Mouse (Mus musculus) myocyte (in vitro differentiated cells): ENCODE data around the gene Mip.

Experiments
- CEBPB ChIP-seq: IDR thresholded peaks from 2 replicates; pipeline ENCODE4 v1.6.1; 2011; ENCODE audit warnings: mild to moderate bottlenecking, moderate library complexity; ENCODE audit not compliant: poor library complexity, insufficient read depth, severe bottlenecking
- E2F4 ChIP-seq: IDR thresholded peaks from one replicate; pipeline ENCODE4 v1.6.1; 2011; ENCODE audit warnings: mild to moderate bottlenecking, control low read depth, moderate library complexity; ENCODE audit not compliant: insufficient read depth
- MAX ChIP-seq: IDR thresholded peaks from one replicate; pipeline ENCODE4 v1.6.1; 2011; ENCODE audit warnings: low read depth, mild to moderate bottlenecking, control low read depth
- MYOD1 ChIP-seq, 3 experiments: IDR thresholded peaks; one replicate each; pipeline ENCODE4 v1.6.1; 2011; ENCODE audit warnings: control low read depth in 2 of 3, low read depth in 2 of 3, mild to moderate bottlenecking in 2 of 3, moderate library complexity in 1 of 3; ENCODE audit not compliant: insufficient read length in 2 of 3, control insufficient read depth in 1 of 3
- MYOG ChIP-seq, 3 experiments: IDR thresholded peaks; one replicate each; pipeline ENCODE4 v1.6.1; 2011; ENCODE audit warnings: control low read depth in 2 of 3, low read depth in 2 of 3, mild to moderate bottlenecking in 2 of 3; ENCODE audit not compliant: insufficient read length in 2 of 3, control insufficient read depth in 1 of 3, insufficient read depth in 1 of 3
- POLR2A ChIP-seq: IDR thresholded peaks from one replicate; pipeline ENCODE4 v1.6.1; 2011; ENCODE audit warnings: low read depth, mild to moderate bottlenecking, control low read depth, moderate library complexity; ENCODE audit not compliant: insufficient read length
- POLR2AphosphoS2 ChIP-seq: IDR thresholded peaks from one replicate; pipeline ENCODE4 v1.6.1; 2011; ENCODE audit warnings: low read depth, control low read depth; ENCODE audit not compliant: insufficient read length
- REST ChIP-seq: IDR thresholded peaks from one replicate; pipeline ENCODE4 v1.6.1; 2011; ENCODE audit warnings: mild to moderate bottlenecking, control low read depth, moderate library complexity; ENCODE audit not compliant: insufficient read depth, insufficient read length
- SRF ChIP-seq: IDR thresholded peaks from one replicate; pipeline ENCODE4 v1.6.1; 2011; ENCODE audit warnings: low read depth; ENCODE audit not compliant: control insufficient read depth, insufficient read length
- TCF12 ChIP-seq: IDR thresholded peaks from one replicate; pipeline ENCODE4 v1.6.1; 2011; ENCODE audit warnings: mild to moderate bottlenecking, control low read depth; ENCODE audit not compliant: poor library complexity, insufficient read depth, severe bottlenecking
- TCF3 ChIP-seq: IDR thresholded peaks from one replicate; pipeline ENCODE4 v1.6.1; 2011; ENCODE audit warnings: low read depth, control low read depth; ENCODE audit not compliant: insufficient read length
- USF1 ChIP-seq: IDR thresholded peaks from one replicate; pipeline ENCODE4 v1.6.1; 2011; ENCODE audit warnings: low read depth, mild to moderate bottlenecking, control low read depth, moderate library complexity

DNA sequence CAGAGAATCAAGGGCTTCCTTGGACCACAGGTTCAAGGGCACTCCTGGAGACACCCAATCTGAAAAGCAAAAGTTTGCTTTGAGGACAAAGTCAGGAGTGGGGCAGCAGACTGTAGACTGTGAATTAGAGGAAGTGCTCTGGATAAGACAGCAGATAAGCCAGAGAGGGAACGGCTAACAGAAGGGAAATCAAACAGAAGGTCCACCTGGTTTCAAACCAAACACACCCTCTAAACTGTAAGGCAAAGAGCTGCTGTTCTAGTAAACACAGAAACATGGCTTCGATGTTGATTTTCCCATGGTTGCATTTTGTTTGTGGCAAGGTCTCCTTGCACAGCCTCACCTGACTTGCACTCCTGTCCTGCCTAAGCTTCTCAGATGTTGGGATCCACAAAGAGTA, 34.2 kb upstream of the Mip start:
- TF ChIP-seq TCF3: no peak
- TF ChIP-seq REST: no peak
- TF ChIP-seq USF1: no peak
- TF ChIP-seq POLR2A: no peak
- TF ChIP-seq CEBPB: no peak
- no peak for TF ChIP-seq MYOG (IDR thresholded peaks at IDR 0.05; ENCODE audit: control insufficient read depth in 1 of 3, insufficient read depth in 1 of 3, insufficient read length in 2 of 3, low read depth in 2 of 3)
- no peak for TF ChIP-seq MYOD1 (IDR thresholded peaks at IDR 0.05; ENCODE audit: control insufficient read depth in 1 of 3, insufficient read length in 2 of 3, low read depth in 2 of 3)
- TF ChIP-seq E2F4: no peak
- TF ChIP-seq POLR2AphosphoS2: no peak
- TF ChIP-seq MAX: no peak
- TF ChIP-seq SRF: no peak
- no peak for TF ChIP-seq TCF12
